Mouse (Mus musculus) MEL (cell line): ENCODE results near the gene Mef2d. TPM values are rescaled to one million over a fixed set of nuclear protein-coding genes. Genes with fewer than 3 reads are reported as not detected.

Experiments
- DNase-seq: peaks from one replicate; pipeline ENCODE4 v3.0.0; 2011; ENCODE audit warnings: low read depth, low spot score
- H3K27ac ChIP-seq: 2 replicates; pipeline ENCODE4 v1.5.1; 2012; ENCODE audit warnings: low read depth, mild to moderate bottlenecking, control low read depth, low read length, moderate library complexity; ENCODE audit not compliant: control insufficient read depth
- H3K27me3 ChIP-seq, 2 experiments: fragments of 150-350 bp in 1 of 2; sonication (generic) in 1 of 2; 2 replicates each; pipeline ENCODE4 v1.6.1; 2012; ENCODE audit warnings: low read length in 2 of 2, mild to moderate bottlenecking in 2 of 2, improper control_type of control experiment in 1 of 2, moderate library complexity in 1 of 2; ENCODE audit not compliant: insufficient read depth in 2 of 2, control insufficient read depth in 1 of 2
- H3K36me3 ChIP-seq, 2 experiments: 2 replicates each; pipeline ENCODE4 v1.6.1; 2012 to 2014; ENCODE audit warnings: low read length in 2 of 2, improper control_type of control experiment in 1 of 2, inconsistent platforms in 1 of 2, mild to moderate bottlenecking in 1 of 2; ENCODE audit not compliant: insufficient read depth in 2 of 2, control insufficient read depth in 1 of 2
- H3K4me1 ChIP-seq, 2 experiments: fragments of 150-350 bp in 1 of 2; sonication (generic) in 1 of 2; 2 replicates each; pipeline ENCODE4 v1.6.1; 2012; ENCODE audit warnings: low read length in 2 of 2, improper control_type of control experiment in 1 of 2, mild to moderate bottlenecking in 1 of 2; ENCODE audit not compliant: insufficient read depth in 2 of 2, control insufficient read depth in 1 of 2
- H3K4me3 ChIP-seq, 2 experiments: fragments of 150-350 bp in 1 of 2; sonication (generic) in 1 of 2; 2 replicates each; pipeline ENCODE4 v1.5.1; 2012; ENCODE audit warnings: low read depth in 2 of 2, low read length in 2 of 2, mild to moderate bottlenecking in 2 of 2, moderate library complexity in 2 of 2, control low read depth in 1 of 2, improper control_type of control experiment in 1 of 2; ENCODE audit not compliant: control insufficient read depth in 1 of 2, insufficient read depth in 1 of 2
- H3K79me2 ChIP-seq: 2 replicates; pipeline ENCODE4 v1.6.1; 2012; ENCODE audit warnings: mild to moderate bottlenecking, low read length, moderate library complexity; ENCODE audit not compliant: control insufficient read depth, poor library complexity, insufficient read depth
- H3K9ac ChIP-seq: 2 replicates; pipeline ENCODE4 v1.6.1; 2012; ENCODE audit warnings: low read depth, mild to moderate bottlenecking, control low read depth, low read length, moderate library complexity; ENCODE audit not compliant: control insufficient read depth, poor library complexity, severe bottlenecking
- H3K9me3 ChIP-seq: fragments of 150-350 bp; sonication (generic); replicated peaks from 2 replicates; pipeline ENCODE4 v1.6.1; 2012; ENCODE audit warnings: mild to moderate bottlenecking, low read length, improper control_type of control experiment, moderate library complexity; ENCODE audit not compliant: insufficient read depth
- CHD2 ChIP-seq: IDR thresholded peaks from 2 replicates; pipeline ENCODE4 v1.6.1; 2011; ENCODE audit warnings: low read length, improper control_type of control experiment
- CTCF ChIP-seq, 3 experiments: IDR thresholded peaks in 2 of 3; conservative IDR thresholded peaks in 1 of 3; 2 replicates each; pipeline ENCODE4 v1.5.1; 2011 to 2012; ENCODE audit warnings: low read length in 3 of 3, low read depth in 2 of 3, mild to moderate bottlenecking in 2 of 3, improper control_type of control experiment in 1 of 3, inconsistent platforms in 1 of 3, mixed read lengths in 1 of 3, moderate library complexity in 1 of 3; ENCODE audit not compliant: control insufficient read depth in 1 of 3, insufficient read depth in 1 of 3, poor library complexity in 1 of 3, severe bottlenecking in 1 of 3
- EP300 ChIP-seq, 2 experiments: IDR thresholded peaks; 2 replicates each; pipeline ENCODE4 v1.6.1; 2011; ENCODE audit warnings: improper control_type of control experiment in 2 of 2, low read length in 2 of 2, low read depth in 1 of 2, mild to moderate bottlenecking in 1 of 2
- MAX ChIP-seq: IDR thresholded peaks from 2 replicates; pipeline ENCODE4 v1.6.1; 2011; ENCODE audit warnings: low read length, improper control_type of control experiment
- MEF2A ChIP-seq: IDR thresholded peaks from 2 replicates; pipeline ENCODE4 v1.6.1; 2014; ENCODE audit warnings: low read depth, mild to moderate bottlenecking, inconsistent platforms, low read length, improper control_type of control experiment; ENCODE audit not compliant: poor library complexity, insufficient replicate concordance, severe bottlenecking; ENCODE audit errors: extremely low read depth
- MXI1 ChIP-seq: IDR thresholded peaks from 2 replicates; pipeline ENCODE4 v1.6.1; 2011; ENCODE audit warnings: mild to moderate bottlenecking, low read depth, low read length, improper control_type of control experiment
- SIN3A ChIP-seq: IDR thresholded peaks from 2 replicates; pipeline ENCODE4 v1.6.1; 2012; ENCODE audit warnings: low read length, improper control_type of control experiment, inconsistent platforms
- TBP ChIP-seq: IDR thresholded peaks from 2 replicates; pipeline ENCODE4 v1.8.0; 2011; ENCODE audit warnings: low read depth, low read length, improper control_type of control experiment
- USF2 ChIP-seq, 2 experiments: IDR thresholded peaks; 2 replicates each; pipeline ENCODE4 v1.6.1; 2011 to 2012; ENCODE audit warnings: improper control_type of control experiment in 2 of 2, low read length in 2 of 2, borderline replicate concordance in 1 of 2, inconsistent platforms in 1 of 2, low read depth in 1 of 2, mild to moderate bottlenecking in 1 of 2; ENCODE audit not compliant: insufficient read depth in 1 of 2
- polyA plus RNA-seq, 2 experiments: library from polyadenylated mRNA; stranded (reverse) in 1 of 2; unstranded in 1 of 2; fragments of >175 nt in 1 of 2; fragments of >200 nt in 1 of 2; gene quantifications; 2 replicates each; pipeline versions ENCODE4 v1.2.1 to v1.2.4; 2012; ENCODE audit warnings: low replicate concordance in 2 of 2, low read depth in 1 of 2; ENCODE audit not compliant: insufficient read length in 2 of 2, insufficient read depth in 1 of 2, missing spikeins in 1 of 2
- total RNA-seq: library from RNA; depleted of rRNA; stranded (reverse); fragments of 300-350 nt; gene quantifications from 2 replicates; pipeline ENCODE4 v1.2.3, GENCODE M21; 2012; rRNA removed

Mef2d gene
- total and polyA plus RNA-seq, 3 experiments: 16.9 to 117 (median 71.4) TPM

DNA sequence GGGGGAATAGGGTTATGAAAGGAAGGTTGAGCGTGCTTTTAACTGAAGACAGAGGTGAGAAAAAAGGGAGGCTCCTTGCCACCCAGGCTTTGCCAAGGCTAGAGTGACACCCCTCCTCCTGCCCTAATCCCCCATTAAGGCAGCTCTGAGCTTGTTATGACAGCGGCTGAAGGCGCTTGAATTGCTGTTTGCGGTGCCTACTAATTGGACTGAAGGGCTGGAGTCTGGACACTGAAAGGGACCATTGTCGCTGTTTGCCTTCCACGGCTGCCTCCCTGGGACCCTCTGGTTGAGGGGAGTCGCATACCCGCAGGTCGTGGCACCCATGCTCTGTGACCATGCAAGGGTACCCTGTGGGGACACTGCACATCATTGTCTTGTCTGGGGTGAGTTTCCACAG is 77.8 kb downstream of the Mef2d start:
- Histone ChIP-seq H3K27me3 (peaks cover 0 to 5% of the 10 kb centered on the region in 2 experiments), H3K9ac (no peak overlapping the region), H3K4me3 (no peak overlapping the region), H3K4me1 (no peaks in the 10 kb centered on the region), H3K36me3 (no peaks in the 10 kb centered on the region), H3K27ac (no peak overlapping the region), H3K9me3 (no peaks in the 10 kb centered on the region), H3K79me2 (no peaks in the 10 kb centered on the region)
- TF ChIP-seq TBP (no peak), CHD2 (no peak)
- no peak for DNase-seq

- Histone ChIP-seq H3K27ac (no peak overlapping the region), H3K9ac (no peak overlapping the region), H3K9me3 (no peaks in the 10 kb centered on the region), H3K4me1 (no peaks in the 10 kb centered on the region), H3K27me3 (peaks cover 2 to 10% of the 10 kb centered on the region in 2 experiments), H3K4me3 (no peak overlapping the region), H3K79me2 (no peaks in the 10 kb centered on the region), H3K36me3 (no peaks in the 10 kb centered on the region)
- TF ChIP-seq MAX: no peak
- TF ChIP-seq TBP: 0 out of 2 replicates have a peak, but pooled peaks have one; percentile 20
- no peak for TF ChIP-seq USF2 (IDR thresholded peaks at IDR 0.05; ENCODE audit: borderline replicate concordance in 1 of 2, insufficient read depth in 1 of 2, low read depth in 1 of 2, low read length in 2 of 2)
- TF ChIP-seq MEF2A: no peak
- peak; percentile 5 to 46 (median 39); a peak in 2 of 6 replicates for TF ChIP-seq CTCF (IDR thresholded peaks at IDR 0.05 in 2 of 3, conservative IDR thresholded peaks at IDR 0.05 in 1 of 3; ENCODE audit: control insufficient read depth in 1 of 3, insufficient read depth in 1 of 3, low read depth in 2 of 3, low read length in 3 of 3, poor library complexity in 1 of 3, severe bottlenecking in 1 of 3)
- TF ChIP-seq EP300 (IDR thresholded peaks at IDR 0.05; ENCODE audit: low read depth in 1 of 2, low read length in 2 of 2): peak in 1 of 2 experiments; percentile 44; a peak in 2 of 4 replicates
- TF ChIP-seq SIN3A: peak; percentile 95
- TF ChIP-seq MXI1: peak; percentile 94
- peak; percentile 90 for DNase-seq
Measured at GRCm38 (mm10) chr3:88220842-88221241, 78.7 kb downstream of the Mef2d start.

Other genes starting within 250 kb of the Mef2d start
- gene Hdgf, start 236.1 kb upstream of the Mef2d start, total RNA-seq: 505 and 519 TPM in 2 replicates
- gene Hdgf, start 236.1 kb upstream of the Mef2d start, polyA plus RNA-seq: 1,000 to 10,000 TPM in 1 of 2 experiments, 100 to 1,000 TPM in 1; 369 to 1,503 TPM
- gene Mrpl24, start 222.9 kb upstream of the Mef2d start, total RNA-seq: 59.5 and 66.2 TPM in 2 replicates
- 10 to 100 TPM in 1 of 2 experiments, not detected in 1; 77.3 TPM for gene Mrpl24, start 222.9 kb upstream of the Mef2d start, polyA plus RNA-seq
- 61.4 and 71.8 TPM in 2 replicates for gene Isg20l2, start 212.1 kb upstream of the Mef2d start, total RNA-seq
- gene Isg20l2, start 212.1 kb upstream of the Mef2d start, polyA plus RNA-seq: 10 to 100 TPM in 1 of 2 experiments, not detected in 1; 45.0 TPM
- 8.9 and 10.9 TPM in 2 replicates for gene Rrnad1, start 211.7 kb upstream of the Mef2d start, total RNA-seq
- 10 to 100 TPM in 1 of 2 experiments, not detected in 1; 21.1 TPM for gene Rrnad1, start 211.7 kb upstream of the Mef2d start, polyA plus RNA-seq
- 0.23 and 0.29 TPM in 2 replicates for gene Crabp2, start 193.7 kb upstream of the Mef2d start, total RNA-seq
- 1 to 10 TPM in 1 of 2 experiments, not detected in 1; 1.2 TPM for gene Crabp2, start 193.7 kb upstream of the Mef2d start, polyA plus RNA-seq
- not detected in 2 replicates for gene Nes, start 171.3 kb upstream of the Mef2d start, total RNA-seq
- under 1 TPM in 1 of 2 experiments, not detected in 1; 0.01 TPM for gene Nes, start 171.3 kb upstream of the Mef2d start, polyA plus RNA-seq
- gene Bcan, start 142.1 kb upstream of the Mef2d start, total RNA-seq: not detected in 2 replicates
- not detected for gene Bcan, start 142.1 kb upstream of the Mef2d start, polyA plus RNA-seq
- gene Hapln2, start 114.8 kb upstream of the Mef2d start, total RNA-seq: not detected in 2 replicates
- gene Hapln2, start 114.8 kb upstream of the Mef2d start, polyA plus RNA-seq: not detected
- 76.6 and 105 TPM in 2 replicates for gene Gpatch4, start 99.3 kb upstream of the Mef2d start, total RNA-seq
- gene Gpatch4, start 99.3 kb upstream of the Mef2d start, polyA plus RNA-seq: 100 to 1,000 TPM; 135 to 240 TPM
- 114 TPM in 2 replicates for gene Naxe, start 83.9 kb upstream of the Mef2d start, total RNA-seq
- gene Naxe, start 83.9 kb upstream of the Mef2d start, polyA plus RNA-seq: 100 to 1,000 TPM; 165 to 182 TPM
- gene Ttc24, start 64.1 kb upstream of the Mef2d start, total RNA-seq: not detected in 2 replicates
- not detected for gene Ttc24, start 64.1 kb upstream of the Mef2d start, polyA plus RNA-seq
- gene Iqgap3, start 60.4 kb upstream of the Mef2d start, total RNA-seq: 19.2 and 21.1 TPM in 2 replicates
- gene Iqgap3, start 60.4 kb upstream of the Mef2d start, polyA plus RNA-seq: 10 to 100 TPM in 1 of 2 experiments, not detected in 1; 42.5 TPM
- gene Rhbg, start 112.3 kb downstream of the Mef2d start, total RNA-seq: not detected in 2 replicates
- not detected for gene Rhbg, start 112.3 kb downstream of the Mef2d start, polyA plus RNA-seq
- 0.39 and 0.69 TPM in 2 replicates for gene Gm38392, start 144.8 kb downstream of the Mef2d start, total RNA-seq
- under 1 TPM in 1 of 2 experiments, not detected in 1; 0.84 TPM for gene Gm38392, start 144.8 kb downstream of the Mef2d start, polyA plus RNA-seq
- gene Tsacc, start 154.6 kb downstream of the Mef2d start, total RNA-seq: 26.7 and 34.1 TPM in 2 replicates
- gene Tsacc, start 154.6 kb downstream of the Mef2d start, polyA plus RNA-seq: 10 to 100 TPM in 1 of 2 experiments, not detected in 1; 41.1 TPM
- 1,548 and 1,549 TPM in 2 replicates for gene Cct3, start 154.7 kb downstream of the Mef2d start, total RNA-seq
- 1,000 to 10,000 TPM in 1 of 2 experiments, 100 to 1,000 TPM in 1; 777 to 1,271 TPM for gene Cct3, start 154.7 kb downstream of the Mef2d start, polyA plus RNA-seq
- gene Glmp, start 182.7 kb downstream of the Mef2d start, total RNA-seq: 47.6 and 48.3 TPM in 2 replicates
- 100 to 1,000 TPM in 1 of 2 experiments, not detected in 1; 181 TPM for gene Glmp, start 182.7 kb downstream of the Mef2d start, polyA plus RNA-seq
- gene Tmem79, start 193.8 kb downstream of the Mef2d start, total RNA-seq: 2.2 TPM in 2 replicates
- gene Tmem79, start 193.8 kb downstream of the Mef2d start, polyA plus RNA-seq: 1 to 10 TPM in 1 of 2 experiments, not detected in 1; 3.7 TPM
- gene Smg5, start 193.9 kb downstream of the Mef2d start, total RNA-seq: 87.3 and 97.9 TPM in 2 replicates
- gene Smg5, start 193.9 kb downstream of the Mef2d start, polyA plus RNA-seq: 100 to 1,000 TPM; 123 to 148 TPM
- gene Paqr6, start 222.2 kb downstream of the Mef2d start, total RNA-seq: not detected in 2 replicates
- under 1 TPM in 1 of 2 experiments, not detected in 1; 0.11 TPM for gene Paqr6, start 222.2 kb downstream of the Mef2d start, polyA plus RNA-seq
- gene Bglap3, start 230.4 kb downstream of the Mef2d start, total RNA-seq: 0.16 TPM in 1 of 2 replicates, not detected in the other
- gene Bglap3, start 230.4 kb downstream of the Mef2d start, polyA plus RNA-seq: not detected
- not detected in 2 replicates for gene Bglap2, start 236.3 kb downstream of the Mef2d start, total RNA-seq
- not detected for gene Bglap2, start 236.3 kb downstream of the Mef2d start, polyA plus RNA-seq
- not detected in 2 replicates for gene Bglap, start 242.1 kb downstream of the Mef2d start, total RNA-seq
- under 1 TPM in 1 of 2 experiments, not detected in 1; 0.17 TPM for gene Bglap, start 242.1 kb downstream of the Mef2d start, polyA plus RNA-seq